Mouse (Mus musculus) ES-E14 (cell line): ENCODE results near the gene Nol3.
"Not testable (repeated sequence)": the region's sequence is repeated elsewhere in the genome, so short reads cannot be mapped to it uniquely, and the experiment has no call there.

Source experiments
- CHD2 ChIP-seq: IDR thresholded peaks from 2 replicates; pipeline ENCODE4 v1.6.1; 2014; ENCODE audit warnings: mild to moderate bottlenecking, low read depth, low read length, inconsistent platforms
- ZC3H11A ChIP-seq: IDR thresholded peaks from 2 replicates; pipeline ENCODE4 v1.6.1; 2012; ENCODE audit warnings: low read depth, mild to moderate bottlenecking, inconsistent platforms, low read length, borderline replicate concordance
- ZNF384 ChIP-seq: IDR thresholded peaks from 2 replicates; pipeline ENCODE4 v1.6.1; 2012; ENCODE audit warnings: low read depth, low read length, inconsistent platforms

GRCm38 (mm10) chr8:105291364-105291763, 15.4 kb downstream of the Nol3 start:
- TF ChIP-seq ZC3H11A, CHD2, ZNF384: not testable (repeated sequence)
